Mouse (Mus musculus) heart, adult 18-20 months (tissue): ENCODE results near the gene Mrpl45. TPM values are rescaled to one million over a fixed set of nuclear protein-coding genes. Genes with fewer than 3 reads are reported as not detected.
"Not testable (repeated sequence)": the region's sequence is repeated elsewhere in the genome, so short reads cannot be mapped to it uniquely, and the experiment has no call there.

ENCODE experiments used
- DNase-seq, 2 experiments: peaks; one replicate each; pipeline ENCODE4 v3.0.0; 2021 to 2022; ENCODE audit warnings: mixed read lengths in 1 of 2
- long read RNA-seq, 2 experiments: library from polyadenylated mRNA; stranded (forward); transcript quantifications; one replicate each; pipeline ENCODE4 v2.0.0; 2021
- total RNA-seq, 2 experiments: library from RNA; stranded (reverse); gene quantifications; 2 replicates each; pipeline ENCODE4 v1.2.3; 2021

The Mrpl45 gene
- total RNA-seq = 10 to 100 TPM; 59.6 to 70.9 TPM
- long read RNA-seq, experiment 1, transcript Mrpl45-201 (8 exons, 2,431 nt) = major isoform, 216 of 243 reads
- long read RNA-seq, experiment 1, partial matches to known transcripts = 10 of 243 reads
- long read RNA-seq, experiment 1, other reads (novel, unspliced or antisense) = 17 of 243 reads
- long read RNA-seq, experiment 2, transcript Mrpl45-201 (8 exons, 2,431 nt) = major isoform, 108 of 129 reads
- long read RNA-seq, experiment 2, partial matches to known transcripts = 5 of 129 reads
- long read RNA-seq, experiment 2, other reads (novel, unspliced or antisense) = 16 of 129 reads

DNA sequence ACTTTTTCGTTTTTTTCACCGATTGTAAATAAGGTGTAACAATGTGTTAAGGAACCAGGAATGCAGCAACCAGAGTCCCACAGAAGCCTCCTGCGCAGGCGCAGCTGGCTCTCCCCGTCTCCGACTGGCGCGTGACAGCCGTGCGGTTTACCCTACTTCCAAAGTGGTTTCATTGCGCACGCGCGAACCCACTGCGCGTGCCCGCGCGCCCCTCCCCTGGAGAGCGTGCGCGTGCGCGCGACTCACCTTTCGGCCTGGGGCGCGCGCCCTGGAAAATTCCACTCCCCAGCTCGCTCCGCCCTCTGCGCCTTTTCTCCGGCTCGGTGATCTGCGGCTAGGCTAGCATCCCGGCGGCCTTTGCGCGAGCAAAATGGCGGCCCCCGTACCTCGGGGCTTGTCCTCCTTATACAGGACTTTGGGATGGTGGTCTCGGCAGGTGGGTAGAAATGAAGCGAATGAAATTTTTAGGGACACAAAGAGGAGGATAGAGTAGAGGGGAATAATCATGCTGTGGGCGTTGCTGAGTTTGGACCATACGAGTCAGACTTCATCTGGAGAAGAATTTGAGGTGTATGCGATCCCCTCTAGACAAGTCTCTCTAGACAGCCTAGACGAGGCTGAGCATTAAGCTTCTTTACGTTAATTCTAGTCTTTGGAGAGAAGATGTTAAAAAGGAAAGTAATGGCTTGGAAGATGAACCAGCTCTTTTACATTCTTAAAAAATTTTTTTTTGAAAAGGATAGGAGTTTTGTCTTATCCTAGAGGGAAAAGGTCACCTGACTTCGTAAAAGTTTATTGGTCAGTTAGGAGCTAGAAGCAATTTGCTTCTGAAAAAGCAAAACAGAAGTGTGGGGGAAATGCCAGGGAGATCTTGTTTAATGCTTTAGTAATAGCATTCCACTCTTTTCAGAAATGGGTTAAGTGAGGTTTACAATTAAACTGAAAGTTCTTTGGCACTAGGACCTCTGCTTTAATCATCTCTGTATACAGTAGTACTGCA, at the start of gene Mrpl45:
Mrpl45 (plus strand) TSS at position 213 of the 1,000 bp plus-strand sequence.
- DNase-seq = peak; percentile 99

DNA sequence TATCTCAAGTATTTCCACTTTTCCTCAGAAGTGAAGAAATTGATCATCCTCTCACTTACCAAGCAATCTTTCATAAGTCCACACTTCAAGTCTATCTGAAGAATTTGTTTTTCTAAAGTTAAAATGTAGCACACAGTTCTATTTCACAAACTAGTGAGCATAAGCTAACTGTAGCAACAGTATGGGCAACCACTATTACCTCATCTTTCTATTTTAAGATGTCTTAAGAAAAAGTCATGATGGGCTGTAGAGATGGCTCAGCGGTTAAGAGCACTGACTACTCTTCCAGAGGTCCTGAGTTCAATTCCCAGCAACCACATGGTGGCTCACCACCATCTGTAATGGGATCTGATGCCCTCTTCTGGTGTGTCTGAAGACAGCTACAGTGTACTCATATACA, 49.0 kb upstream of the Mrpl45 start:
- not testable (repeated sequence) for DNase-seq

DNA sequence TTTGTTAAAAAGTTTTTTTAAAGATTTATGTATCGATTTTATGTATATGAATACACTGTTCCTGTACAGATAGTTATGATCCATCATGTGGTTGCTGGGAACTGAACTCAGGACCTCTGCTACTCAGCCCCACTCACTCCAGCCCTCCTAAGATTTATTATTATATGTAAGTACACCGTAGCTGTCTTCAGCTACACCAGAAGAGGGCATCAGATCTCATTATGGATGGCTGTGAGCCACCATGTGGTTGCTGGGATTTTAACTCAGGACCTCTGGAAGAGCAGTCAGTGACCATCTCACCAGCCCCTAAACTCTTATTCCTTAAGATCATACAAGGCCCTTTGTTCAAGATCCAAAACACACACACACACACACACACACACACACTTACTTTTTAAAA, 45.5 kb upstream of the Mrpl45 start:
- not testable (repeated sequence) for DNase-seq

DNA sequence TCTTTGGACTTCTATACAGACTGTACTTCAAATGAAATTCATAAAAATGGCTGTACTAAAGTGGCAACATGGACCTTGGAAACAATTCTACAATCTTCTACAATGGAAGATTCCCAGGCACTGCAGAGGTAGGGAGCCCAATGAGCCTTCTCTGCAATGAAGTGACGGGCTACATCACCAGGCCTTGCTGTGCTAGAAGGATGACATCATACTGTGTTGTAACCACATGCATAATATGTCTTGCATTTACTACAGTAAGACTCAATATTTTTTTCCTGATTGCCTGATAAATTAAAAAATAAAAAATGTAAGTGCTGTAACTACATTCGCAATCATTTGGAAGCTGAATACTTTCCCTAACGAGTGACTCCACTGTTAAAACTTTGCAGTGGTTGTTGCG, 42.7 kb upstream of the Mrpl45 start:
- no peak for DNase-seq

DNA sequence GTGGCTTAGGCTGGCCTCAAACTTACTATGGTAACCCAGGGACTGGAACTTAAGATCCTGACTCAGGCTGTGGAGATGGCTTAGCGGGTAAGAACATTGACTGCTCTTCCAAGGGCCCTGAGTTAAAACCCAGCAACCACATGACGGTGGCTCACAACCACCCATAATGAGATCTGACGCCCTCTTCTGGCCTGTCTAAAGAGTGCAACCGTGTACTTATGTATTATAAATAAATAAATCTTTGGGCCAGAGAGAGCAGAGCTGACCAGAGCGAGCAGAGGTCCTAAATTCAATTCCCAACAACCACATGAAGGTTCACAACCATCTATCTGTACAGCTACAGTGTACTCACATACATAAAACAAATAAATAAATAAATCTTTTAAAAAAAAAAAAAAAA, 41.9 kb upstream of the Mrpl45 start:
- no peak for DNase-seq

DNA sequence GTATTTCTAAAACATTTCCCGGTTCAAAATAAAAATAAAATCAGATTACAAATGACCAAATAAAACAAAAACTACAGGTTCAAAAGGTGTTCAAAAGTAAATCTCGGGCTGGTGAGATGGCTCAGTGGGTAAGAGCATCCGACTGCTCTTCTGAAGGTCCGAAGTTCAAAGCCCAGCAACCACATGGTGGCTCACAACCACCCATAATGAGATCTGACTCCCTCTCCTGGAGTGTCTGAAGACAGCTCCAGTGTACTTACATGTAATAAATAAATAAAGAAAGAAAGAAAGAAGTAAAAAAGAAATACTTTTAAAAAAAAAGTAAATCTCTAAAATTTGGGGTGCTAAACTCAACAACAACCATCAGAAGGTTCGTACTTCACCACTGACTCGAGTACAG, 40.6 kb upstream of the Mrpl45 start:
- DNase-seq = not testable (repeated sequence)

DNA sequence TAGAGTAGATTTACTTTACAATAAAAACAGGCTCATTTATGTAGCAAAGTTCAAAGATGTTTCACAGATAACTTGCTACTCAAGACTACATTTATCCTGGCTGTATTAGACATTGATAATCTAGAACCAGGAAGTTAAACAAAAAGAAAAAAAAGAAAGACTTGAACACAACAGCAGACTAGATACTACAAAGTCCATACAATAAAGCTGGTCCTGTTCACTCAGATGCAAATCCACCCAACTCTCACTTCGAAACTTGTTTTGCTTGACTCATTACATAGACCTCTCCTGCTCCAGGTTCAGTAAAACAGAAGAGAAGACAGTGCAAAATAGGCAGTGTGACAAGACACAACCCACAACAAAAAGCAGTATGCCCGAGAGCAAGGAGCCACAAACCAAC, 40.2 kb upstream of the Mrpl45 start:
- DNase-seq = no peak

DNA sequence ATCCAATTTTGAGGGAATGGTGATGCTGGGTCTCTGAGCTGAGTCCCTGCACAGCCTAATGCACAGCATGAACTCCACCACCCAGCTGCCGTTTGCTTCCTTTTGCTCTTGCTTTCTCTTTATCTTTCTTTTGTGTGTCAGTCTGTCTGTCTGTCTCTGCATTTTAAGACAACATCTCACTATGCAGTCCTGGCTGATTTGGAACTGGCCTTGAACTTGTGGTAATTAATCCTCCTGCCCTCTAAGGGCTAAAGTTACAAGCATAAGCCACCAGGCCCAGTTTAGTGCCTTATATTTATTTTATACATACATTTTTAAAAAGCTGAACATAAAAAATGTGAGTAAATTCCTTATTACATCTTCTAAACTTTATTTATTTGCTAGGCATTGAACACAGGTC, 39.5 kb upstream of the Mrpl45 start:
- DNase-seq = no peak

DNA sequence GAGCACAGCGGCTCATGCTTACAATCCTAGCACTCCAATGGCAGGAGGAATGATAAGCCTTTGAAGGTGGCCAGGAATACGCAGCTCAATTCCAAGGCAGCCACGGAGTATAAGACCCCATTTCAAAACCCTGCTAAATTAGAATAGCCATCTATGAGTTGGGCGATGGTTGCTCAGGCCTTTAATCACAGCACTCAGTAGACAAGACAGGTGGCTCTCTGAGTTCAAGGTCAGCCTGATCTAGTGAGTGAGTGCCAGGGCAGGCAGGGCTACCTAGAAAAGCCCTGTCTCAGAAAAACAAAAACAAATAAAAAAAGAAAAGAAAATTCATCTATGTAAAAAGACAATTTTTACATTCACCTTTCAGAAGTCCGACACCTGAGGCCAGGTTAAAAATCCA, 38.4 kb upstream of the Mrpl45 start:
- no peak for DNase-seq

DNA sequence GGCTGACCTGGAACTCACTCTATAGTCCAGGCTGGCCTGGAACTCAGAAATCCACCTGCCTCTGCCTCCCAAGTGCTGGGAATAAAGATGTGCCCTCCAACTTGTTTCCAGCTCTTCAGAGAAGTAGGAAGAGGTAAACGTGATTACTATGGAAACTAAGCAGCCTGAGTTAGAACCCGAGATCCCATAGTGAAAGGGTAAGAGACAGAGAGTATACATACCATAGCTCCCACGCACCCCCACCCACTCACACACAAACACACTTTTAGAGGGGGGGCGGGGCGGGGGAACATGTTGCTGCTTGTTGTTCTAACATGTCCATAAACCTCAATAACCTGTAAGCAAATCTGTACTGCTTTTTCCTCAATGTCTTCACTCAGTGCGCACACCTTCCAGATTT, 37.1 kb upstream of the Mrpl45 start:
- DNase-seq = no peak

DNA sequence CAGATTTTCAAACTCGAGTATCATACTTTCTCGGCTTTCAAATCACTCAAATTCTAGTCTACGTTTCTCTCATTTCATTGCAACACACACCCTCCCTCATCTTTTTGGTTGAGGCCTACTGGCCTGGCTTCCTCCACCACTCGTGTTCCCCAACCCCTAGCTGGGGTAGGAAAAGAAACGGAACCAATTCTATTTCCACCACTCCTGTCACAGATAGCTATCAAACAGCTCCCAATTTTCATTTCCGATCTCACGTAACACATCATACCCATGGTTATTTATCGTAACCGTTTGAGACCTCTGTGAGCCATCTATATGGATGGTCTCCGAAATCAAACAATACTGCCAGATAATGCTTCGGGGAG, 36.5 kb upstream of the Mrpl45 start:
- DNase-seq = peak in 1 of 2 experiments; percentile 17

DNA sequence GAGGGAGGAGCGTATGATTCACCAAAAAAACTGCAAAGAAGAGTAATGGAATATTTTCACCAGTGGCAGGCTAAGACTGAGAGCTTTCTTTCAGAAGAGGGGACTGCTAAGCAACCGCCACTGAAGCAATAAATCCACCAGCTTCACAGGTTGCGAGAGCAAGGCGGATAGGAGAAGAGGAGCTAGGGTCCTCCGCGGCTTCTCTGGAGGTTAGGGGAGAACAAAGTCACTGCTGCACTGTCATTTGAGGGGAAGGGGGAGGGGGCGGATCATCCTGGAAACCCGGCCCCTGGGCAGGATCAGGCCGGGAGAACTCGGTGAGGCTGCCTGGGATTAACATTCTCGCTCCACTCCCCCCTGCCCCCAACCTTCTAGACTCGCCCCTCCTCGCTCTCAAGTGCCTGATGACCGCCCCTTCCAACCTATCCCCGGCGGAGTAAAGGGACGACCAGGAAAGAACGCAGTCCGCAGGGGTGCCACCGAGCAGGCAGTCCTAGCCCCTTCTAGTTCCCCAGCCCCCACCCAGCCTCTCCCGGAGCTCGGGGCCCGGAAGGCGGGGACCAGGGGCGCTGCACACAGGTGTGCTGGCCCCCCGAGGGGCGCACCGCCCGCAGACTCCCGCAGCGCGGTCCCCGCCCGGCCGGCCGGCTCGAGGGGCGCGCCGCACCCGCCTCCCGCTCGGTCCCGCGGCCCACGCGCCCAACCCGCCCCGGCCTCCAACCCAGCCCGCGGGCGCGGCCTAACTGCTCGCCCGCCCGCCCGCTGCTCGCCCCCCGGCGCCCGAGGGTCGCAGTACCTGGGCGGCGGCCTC, 35.9 kb upstream of the Mrpl45 start:
- peak; percentile 55 to 70 for DNase-seq

DNA sequence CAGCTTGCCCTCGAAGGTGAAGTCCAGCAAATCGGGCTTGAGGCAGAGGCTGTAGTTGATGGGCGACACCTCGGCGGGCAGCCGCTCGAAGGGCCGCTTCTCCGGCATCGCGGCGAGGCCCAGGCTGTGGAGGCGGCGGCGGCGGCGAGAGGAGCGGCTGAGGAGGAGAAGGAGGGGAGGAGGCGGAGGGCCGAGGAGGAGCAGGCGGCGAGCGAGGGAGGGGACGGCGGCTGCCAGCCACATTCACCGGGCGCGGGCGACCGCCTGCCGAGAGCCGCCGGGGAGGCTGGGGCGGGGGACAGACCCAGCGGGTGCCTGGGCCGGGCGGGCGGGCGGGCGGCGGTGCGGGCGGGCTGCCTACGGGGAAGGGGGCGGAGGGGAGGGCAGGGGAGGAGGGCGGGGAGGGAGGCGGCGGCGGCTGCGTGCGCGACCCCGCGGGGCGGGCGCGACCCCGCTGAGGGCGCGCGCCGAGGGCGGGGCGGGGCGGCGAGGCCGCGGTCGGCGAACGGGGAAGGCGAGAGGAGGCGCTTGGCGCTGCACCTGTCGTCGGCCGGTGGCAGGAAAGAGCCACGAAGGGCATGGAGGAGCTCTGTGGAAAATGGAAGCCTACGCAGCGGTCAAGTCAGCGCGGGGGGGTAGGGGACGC, 35.2 kb upstream of the Mrpl45 start, which contains the start of gene Npepps:
Npepps (minus strand) TSS at position 423 of the 646 bp plus-strand sequence.
- peak; percentile 80 to 82 for DNase-seq

DNA sequence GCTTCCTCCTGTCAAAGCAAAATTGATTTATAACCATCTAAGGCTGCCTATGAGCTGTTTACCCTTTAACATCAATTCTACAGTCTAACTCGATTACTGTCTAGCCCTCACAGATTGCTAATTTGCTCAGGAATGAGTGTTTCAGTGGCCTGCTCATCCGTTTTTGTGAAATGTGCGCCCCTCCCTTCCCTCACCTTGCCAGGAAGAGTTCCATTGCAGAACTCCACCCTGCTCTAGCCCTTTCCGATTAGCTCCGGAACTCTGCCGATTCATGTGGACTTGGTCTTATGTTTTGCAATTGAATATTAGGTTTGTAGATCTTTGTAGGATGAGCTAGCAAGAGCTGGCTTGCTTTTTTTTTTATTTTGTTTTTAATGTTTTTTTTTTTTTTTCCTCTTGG, 33.3 kb upstream of the Mrpl45 start:
- DNase-seq = peak in 1 of 2 experiments; percentile 32

DNA sequence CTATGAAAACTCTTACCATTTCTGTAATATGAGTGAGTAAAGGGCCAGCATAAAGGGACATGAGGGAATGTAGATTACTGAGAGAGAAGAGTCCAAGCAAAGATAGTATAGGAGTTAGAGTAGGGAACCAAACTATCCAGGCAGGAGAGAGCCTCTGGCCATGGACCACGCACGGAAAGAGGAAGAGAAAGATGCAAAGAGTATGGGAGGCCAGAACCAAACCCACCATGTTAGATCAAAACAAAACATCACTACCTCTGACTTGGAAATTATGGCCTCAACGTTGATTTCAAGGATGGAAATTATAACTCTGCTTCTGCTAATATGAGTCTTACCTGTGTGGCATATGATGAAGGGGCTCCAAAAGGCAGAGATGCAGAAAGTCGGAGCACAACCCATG, 30.7 kb upstream of the Mrpl45 start:
- DNase-seq = no peak

DNA sequence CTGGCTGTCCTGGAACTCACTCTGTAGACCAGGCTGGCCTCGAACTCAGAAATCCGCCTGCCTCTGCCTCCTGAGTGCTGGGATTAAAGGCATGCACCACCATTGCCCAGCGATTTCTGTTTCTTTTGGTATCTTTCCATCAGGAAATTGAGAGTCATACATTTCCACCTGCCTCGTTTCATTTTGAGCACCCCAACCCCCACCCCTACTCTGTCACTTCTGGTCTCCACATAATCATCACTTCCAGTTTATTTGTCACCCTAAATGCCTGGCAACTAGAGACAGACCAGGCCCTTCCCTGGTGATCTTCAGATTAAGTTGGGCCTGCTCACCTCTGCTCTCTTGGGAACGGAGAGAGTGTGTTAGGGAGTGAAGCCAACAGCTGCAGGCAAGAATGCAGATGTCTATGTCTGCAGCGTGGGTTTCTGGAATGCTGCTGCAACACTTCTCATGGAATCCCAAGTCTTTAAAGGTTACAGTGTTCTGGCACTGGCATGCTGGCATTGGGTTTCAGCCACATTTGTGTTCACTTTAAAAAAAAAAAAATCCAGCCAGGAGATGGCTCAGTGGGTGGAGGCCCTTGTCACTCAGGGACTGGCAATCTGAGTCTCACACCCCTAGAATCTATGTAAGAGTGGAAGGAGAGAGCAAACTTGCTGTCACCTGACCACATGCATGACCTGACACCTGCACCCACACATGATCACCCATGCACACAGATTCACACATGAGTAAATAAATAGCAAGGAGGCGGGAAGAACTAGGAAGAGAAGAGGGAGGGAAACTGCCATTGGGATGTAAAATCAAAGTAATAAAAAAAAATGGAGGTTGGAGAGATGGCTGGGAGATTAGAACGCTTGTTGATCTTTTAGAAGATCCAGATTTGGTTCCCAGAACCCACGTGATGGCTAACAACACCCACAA, 29.4 kb upstream of the Mrpl45 start:
- DNase-seq = no peak

DNA sequence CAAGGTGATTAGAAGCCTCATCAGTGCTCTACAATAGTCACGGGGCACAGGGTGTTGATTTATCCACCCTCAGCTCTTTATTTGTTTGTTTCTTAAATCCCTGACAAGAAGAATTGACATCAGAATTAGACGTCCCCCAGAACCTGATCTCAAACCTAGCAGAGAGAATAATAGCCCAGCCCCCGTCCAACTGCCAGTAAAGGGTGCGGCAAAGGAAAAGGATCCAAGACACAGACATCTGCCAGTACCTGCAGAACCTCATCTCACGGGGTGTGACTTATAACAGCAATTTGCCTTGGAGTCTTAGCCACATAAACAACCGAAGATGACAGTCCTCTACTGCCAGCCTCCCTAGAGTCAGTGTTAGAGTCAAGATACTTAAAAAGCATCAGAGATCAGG, 28.5 kb upstream of the Mrpl45 start:
- no peak for DNase-seq

DNA sequence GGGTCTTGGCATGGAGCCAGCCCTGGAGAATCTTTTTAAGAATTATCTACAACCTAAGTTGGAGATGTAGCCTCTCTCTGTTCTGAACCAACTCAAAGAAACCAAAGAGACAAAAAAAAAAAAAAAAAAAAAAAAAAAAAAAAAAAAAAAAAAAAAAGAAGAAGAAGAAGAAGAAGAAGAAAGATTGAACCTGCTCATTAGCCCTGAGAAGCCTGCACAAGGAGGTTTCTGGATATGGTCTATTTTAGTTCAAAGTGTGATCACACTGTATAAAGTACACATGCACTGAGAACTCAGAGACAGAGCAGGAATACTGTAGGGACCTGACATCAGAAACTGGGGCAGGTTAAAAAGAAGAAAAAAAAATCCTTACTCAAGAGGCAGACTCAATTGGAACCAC, 27.9 kb upstream of the Mrpl45 start:
- DNase-seq = no peak

DNA sequence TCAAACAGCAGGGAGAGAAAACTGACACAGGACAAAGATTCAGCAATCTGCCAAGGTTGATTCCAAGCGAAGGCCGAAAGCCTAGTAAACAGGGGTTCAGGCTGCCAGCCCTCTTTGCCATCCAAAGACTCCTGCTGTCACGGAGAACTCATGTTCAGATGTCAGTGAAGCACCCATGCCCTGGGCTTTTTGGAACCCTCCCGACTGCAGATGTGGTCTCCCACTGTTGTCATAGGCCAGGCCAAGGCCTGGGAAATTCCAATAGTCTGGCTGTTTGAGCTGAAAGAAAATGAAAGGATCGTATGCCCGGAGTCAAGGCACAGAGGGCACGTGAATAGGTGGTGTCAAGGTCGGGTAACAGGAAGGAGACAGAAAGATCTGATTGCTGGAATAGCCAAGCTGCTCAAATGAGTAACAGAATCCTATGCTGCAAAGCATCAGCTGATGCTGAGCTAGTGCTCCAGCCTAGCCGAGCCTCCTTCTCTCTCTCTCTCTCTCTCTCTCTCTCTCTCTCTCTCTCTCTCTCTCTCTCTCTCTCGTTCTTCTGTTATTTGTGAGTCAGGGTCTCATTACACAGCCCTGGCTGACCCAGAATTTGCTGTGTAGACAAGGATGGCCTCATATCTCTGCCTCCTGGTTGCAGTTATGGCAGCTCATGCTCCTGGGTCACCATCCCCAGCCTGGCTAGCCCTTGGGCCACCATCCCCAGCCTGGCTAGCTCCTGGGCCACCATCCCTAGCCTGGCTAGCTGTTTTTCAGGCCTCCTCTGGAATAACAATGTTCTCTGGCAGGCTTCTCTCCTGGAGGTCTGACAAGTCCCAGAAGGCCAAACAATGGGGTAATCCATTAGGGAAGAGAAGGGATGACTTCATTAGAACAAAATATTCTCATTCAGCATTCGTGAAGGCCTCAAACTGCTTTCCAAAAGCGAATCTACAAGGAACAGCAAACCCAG, 26.0 kb upstream of the Mrpl45 start:
- peak; percentile 83 for DNase-seq

DNA sequence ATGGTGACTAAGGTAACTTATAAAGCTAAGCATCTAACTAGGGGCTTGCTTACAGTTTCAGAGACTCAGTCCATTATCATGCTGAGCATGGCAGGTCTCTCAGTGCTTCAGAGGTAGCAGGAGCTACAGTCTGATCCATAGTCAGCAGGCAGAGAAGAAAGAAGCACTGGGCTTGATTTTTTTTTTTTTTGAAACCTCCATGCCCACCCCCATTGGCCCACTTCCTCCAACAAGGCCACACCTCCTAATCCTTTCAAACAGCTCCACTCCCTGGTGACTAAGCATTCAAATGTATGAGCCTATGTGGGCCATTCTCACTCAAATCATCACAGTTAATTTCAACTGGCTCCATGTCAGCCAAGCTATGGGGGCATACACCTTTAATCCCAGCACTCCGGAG, 22.8 kb upstream of the Mrpl45 start:
- DNase-seq = no peak
